ENCODE assay signal across 8 mouse cellular contexts in genomic region chr5:122285767-122286150, GRCm38 (mm10). TPM values are rescaled to one million over a fixed set of nuclear protein-coding genes. Genes with fewer than 3 reads are reported as not detected.
DNase-seq lines count a peak whose midpoint lies in the region; ATAC-seq and TF ChIP-seq lines count a peak whose summit lies in the region.

No protein-coding gene starts in this region.

- peaks cover 31% of the 10 kb centered on the region for H3K4me1 ChIP-seq in heart, embryonic 12.5 days (replicated peaks)
- H3K4me1 ChIP-seq in CH12.LX (ENCODE audit: control insufficient read depth in 1 of 2, insufficient read depth in 2 of 2), result peaks cover 17 to 40% of the 10 kb centered on the region in 2 experiments
- H3K4me1 ChIP-seq in heart, postnatal 0 days (ENCODE audit: control insufficient read depth, insufficient read depth), result peaks cover 27% of the 10 kb centered on the region

- no peak for DNase-seq in heart, postnatal 25 days (ENCODE audit: low spot score)
- no peak for DNase-seq in CH12.LX (ENCODE audit: extremely low read depth)
- DNase-seq in heart, postnatal 0 days (ENCODE audit: low spot score), result no peak
- no peak for DNase-seq in cerebellum, postnatal 25 days
- DNase-seq in layer of hippocampus, postnatal 25 days (ENCODE audit: extremely low spot score in 1 of 2, low spot score in 1 of 2), result no peak

- TF ChIP-seq RAD21 in CH12.LX (IDR thresholded peaks at IDR 0.05; ENCODE audit: low read depth, low read length), result no peak

- peak overlapping the region; percentile 87; the same call in 1 of the 2 replicates for H3K27ac ChIP-seq in heart, embryonic 12.5 days (ENCODE audit: poor library complexity, severe bottlenecking)
- H3K27ac ChIP-seq in CH12.LX (ENCODE audit: insufficient read depth, low read depth) (no peak overlapping the region), macrophage (no peak overlapping the region)
- peak overlapping the region; percentile 97 for H3K27ac ChIP-seq in heart, postnatal 0 days (ENCODE audit: low read depth)

- H3K9me3 ChIP-seq in heart, embryonic 12.5 days (replicated peaks), result 0 out of 2 replicates have a peak, but pooled peaks cover 2% of the 10 kb centered on the region
- no peaks in the 10 kb centered on the region for H3K9me3 ChIP-seq in CH12.LX (replicated peaks; ENCODE audit: low read length)
- H3K9me3 ChIP-seq in heart, postnatal 0 days (replicated peaks; ENCODE audit: control insufficient read depth, low read length), result no peaks in the 10 kb centered on the region

- peak overlapping the region; percentile 85 for H3K4me3 ChIP-seq in heart, embryonic 12.5 days
- H3K4me3 ChIP-seq in CH12.LX (replicated peaks in 1 of 3; ENCODE audit: low read depth in 2 of 3, low read length in 2 of 3, poor library complexity in 1 of 3) (peak overlapping the region; percentile 87 to 96 (median 95)), macrophage (ENCODE audit: inconsistent target) (peak overlapping the region; percentile 52)
- H3K4me3 ChIP-seq in heart, postnatal 0 days (ENCODE audit: low read depth, low read length), result peak overlapping the region; percentile 96

- no peak for TF ChIP-seq POLR2A in CH12.LX (IDR thresholded peaks at IDR 0.05; ENCODE audit: low read depth, low read length)

- H3K79me2 ChIP-seq in CH12.LX (replicated peaks; ENCODE audit: control insufficient read depth, extremely low read depth, insufficient read depth, poor library complexity, severe bottlenecking) (peaks cover 62% of the 10 kb centered on the region), macrophage (ENCODE audit: inconsistent target) (peaks cover 61% of the 10 kb centered on the region)

- TF ChIP-seq EP300 in CH12.LX (IDR thresholded peaks at IDR 0.05; ENCODE audit: low read length), result no peak
- no peak for TF ChIP-seq EP300 in heart, postnatal 0 days (IDR thresholded peaks at IDR 0.05; ENCODE audit: low read depth)

- WGBS in heart, embryonic 12.5 days, result 53% methylated on average over 7 of the region's 7 CpGs
- 42% methylated on average over 7 of the region's 7 CpGs for WGBS in heart, postnatal 0 days
- WGBS in macrophage (ENCODE audit: missing documents), result 28% methylated on average over 7 of the region's 7 CpGs

- no peak for ATAC-seq in heart, embryonic 12.5 days (ENCODE audit: insufficient number of reproducible peaks, low FRiP score)
- ATAC-seq in heart, postnatal 0 days (ENCODE audit: insufficient read depth, low read depth), result no peak
- no peak for ATAC-seq in erythroid progenitor cell, adult 5-6 weeks (replicated peaks; ENCODE audit: low FRiP score, poor library complexity, severe bottlenecking)

- H3K36me3 ChIP-seq in heart, embryonic 12.5 days, result peaks cover 19% of the 10 kb centered on the region
- peaks cover 0 to 32% of the 10 kb centered on the region in 2 experiments for H3K36me3 ChIP-seq in CH12.LX (replicated peaks in 1 of 2; ENCODE audit: control insufficient read depth in 1 of 2, insufficient read depth in 1 of 2, low read length in 1 of 2)
- H3K36me3 ChIP-seq in heart, postnatal 0 days (replicated peaks; ENCODE audit: control insufficient read depth, insufficient read depth, low read length), result no peaks in the 10 kb centered on the region; the same call in 1 of the 2 replicates
- H3K36me3 ChIP-seq in macrophage (ENCODE audit: inconsistent target), result no peaks in the 10 kb centered on the region

- no peaks in the 10 kb centered on the region for H3K27me3 ChIP-seq in heart, embryonic 12.5 days (replicated peaks)
- H3K27me3 ChIP-seq in CH12.LX (replicated peaks), result no peaks in the 10 kb centered on the region
- H3K27me3 ChIP-seq in heart, postnatal 0 days (ENCODE audit: control insufficient read depth, insufficient read depth, low read length), result no peaks in the 10 kb centered on the region

- intact Hi-C loops in heart, postnatal 25 days (cut with DNase I), result loop anchor here (5.0 kb wide), 1 partner anchor 37 kb away; no protein-coding TSS in a partner anchor

- H3K9ac ChIP-seq in heart, embryonic 12.5 days, result peak overlapping the region; percentile 97
- H3K9ac ChIP-seq in CH12.LX (ENCODE audit: insufficient read depth, low read depth), result peak overlapping the region; percentile 80
- peak overlapping the region; percentile 96 for H3K9ac ChIP-seq in heart, postnatal 0 days (replicated peaks; ENCODE audit: low read depth, low read length)

- TF ChIP-seq CTCF in CH12.LX (conservative IDR thresholded peaks at IDR 0.05 in 1 of 2, IDR thresholded peaks at IDR 0.05 in 1 of 2; ENCODE audit: low read depth in 2 of 2, low read length in 2 of 2), result no peak
- no peak for TF ChIP-seq CTCF in heart, postnatal 0 days (IDR thresholded peaks at IDR 0.05; ENCODE audit: low read depth)

- in situ Hi-C loops in CH12.LX (cut with MboI; ENCODE audit: low pct_ligation_motif_present, low pct_unique_long_range_greater_than_20kb, low sequenced_read_pairs), result no loop called here

- dilution Hi-C loops in CH12.LX (cut with MboI; ENCODE audit: extremely low pct_ligation_motif_present, extremely low pct_unique_long_range_greater_than_20kb, low sequenced_read_pairs), result no loop called here

- peak overlapping the region; percentile 99 for H3K4me2 ChIP-seq in heart, embryonic 12.5 days
- H3K4me2 ChIP-seq in CH12.LX (ENCODE audit: insufficient read depth, low read depth, poor library complexity, severe bottlenecking), result peak overlapping the region; percentile 76
- H3K4me2 ChIP-seq in heart, postnatal 0 days (ENCODE audit: low read depth, low read length), result peak overlapping the region; percentile 92

TF ChIP-seq in CH12.LX, 34 proteins besides CTCF, POLR2A, EP300 and RAD21:
- no peak for TF ChIP-seq ELF1 (IDR thresholded peaks at IDR 0.05; ENCODE audit: low read depth, low read length)
- TF ChIP-seq SIN3A (IDR thresholded peaks at IDR 0.05; ENCODE audit: low read length), result 0 out of 2 replicates have a peak, but pooled peaks have one; percentile 31
- no peak for TF ChIP-seq GABPA (IDR thresholded peaks at IDR 0.05; ENCODE audit: insufficient replicate concordance, low read depth, low read length)
- TF ChIP-seq HCFC1 (IDR thresholded peaks at IDR 0.05; ENCODE audit: low read depth, low read length), result no peak
- TF ChIP-seq IRF4 (IDR thresholded peaks at IDR 0.05; ENCODE audit: low read depth, low read length), result peak; percentile 43; the same call in 1 of the 2 replicates
- TF ChIP-seq RCOR1 (conservative IDR thresholded peaks at IDR 0.05; ENCODE audit: low read depth, low read length), result no peak
- TF ChIP-seq USF2 (conservative IDR thresholded peaks at IDR 0.05; ENCODE audit: low read depth, low read length), result no peak

RNA-seq across cellular contexts. Expression of gene Pptc7, which starts 1.6 kb away (rescaled TPM):
- polyA plus RNA-seq in heart, embryonic 12.5 days (2016; fragmentation: Nextera tagmentation; extraction: Ambion mirVana), result 13.4 and 14.3 TPM in 2 replicates
- total RNA-seq in heart, postnatal 25 days (2021), result 10 to 100 TPM; 91.3 to 93.5 TPM
- total RNA-seq in CH12.LX (2012; rRNA removed) (17.1 and 19.9 TPM in 2 replicates), CH12.LX (2014; rRNA removed) (25.6 and 25.9 TPM in 2 replicates)
- polyA plus RNA-seq in CH12.LX (2012; ENCODE audit: insufficient read length, low read depth) (22.2 and 23.6 TPM in 2 replicates), macrophage (2018) (12.5 to 16.0 TPM (median 14.1 TPM) in 3 replicates)
- 33.9 and 40.3 TPM in 2 replicates for total RNA-seq in heart, postnatal 0 days (2014; rRNA removed; ENCODE audit: low replicate concordance)
- polyA plus RNA-seq in heart, postnatal 0 days (2015; fragmentation: Nextera tagmentation; extraction: Ambion mirVana), result 16.8 and 20.5 TPM in 2 replicates
- total RNA-seq in macrophage (2018; cell fraction: chromatin; rRNA removed), result 10 to 100 TPM in 9 of 26 experiments, 1 to 10 TPM in 17; 1.5 to 14.8 (median 8.4) TPM
- 10 to 100 TPM; 10.6 to 20.0 (median 17.2) TPM for total RNA-seq in macrophage (2018; cell fraction: cytosol; rRNA removed)
- total RNA-seq in macrophage (2018; cell fraction: nucleus; rRNA removed), result 10 to 100 TPM in 24 of 26 experiments, 1 to 10 TPM in 2; 7.3 to 28.9 (median 16.3) TPM
- 0.72 and 2.5 TPM in 2 replicates for total RNA-seq in erythroid progenitor cell, adult 5-6 weeks (2015; ENCODE audit: low replicate concordance)
- total RNA-seq in erythroid progenitor cell, adult 5-6 weeks (2017; ENCODE audit: low replicate concordance), result 5.8 and 6.2 TPM in 2 replicates
- 10 to 100 TPM; 36.5 to 42.5 TPM for total RNA-seq in layer of hippocampus, postnatal 25 days (2021)

RNA-seq across cellular contexts. Expression of gene Tctn1, which starts 21.5 kb away (rescaled TPM):
- polyA plus RNA-seq in heart, embryonic 12.5 days (2016; fragmentation: Nextera tagmentation; extraction: Ambion mirVana), result 2.7 and 3.2 TPM in 2 replicates
- 1 to 10 TPM; 3.5 to 4.7 TPM for total RNA-seq in heart, postnatal 25 days (2021)
- total RNA-seq in CH12.LX (2012; rRNA removed) (7.6 and 8.8 TPM in 2 replicates), CH12.LX (2014; rRNA removed) (2.6 and 2.9 TPM in 2 replicates)
- polyA plus RNA-seq in CH12.LX (2012; ENCODE audit: insufficient read length, low read depth) (3.7 and 4.4 TPM in 2 replicates), macrophage (2018) (2.9 to 4.4 TPM (median 3.9 TPM) in 3 replicates)
- total RNA-seq in heart, postnatal 0 days (2014; rRNA removed; ENCODE audit: low replicate concordance), result 5.7 and 21.6 TPM in 2 replicates
- 2.3 TPM in 2 replicates for polyA plus RNA-seq in heart, postnatal 0 days (2015; fragmentation: Nextera tagmentation; extraction: Ambion mirVana)
- 10 to 100 TPM in 23 of 26 experiments, 1 to 10 TPM in 3; 4.6 to 48.1 (median 31.1) TPM for total RNA-seq in macrophage (2018; cell fraction: chromatin; rRNA removed)
- total RNA-seq in macrophage (2018; cell fraction: cytosol; rRNA removed), result 1 to 10 TPM; 1.7 to 7.0 (median 3.1) TPM
- 10 to 100 TPM in 22 of 26 experiments, 1 to 10 TPM in 4; 6.9 to 42.0 (median 23.9) TPM for total RNA-seq in macrophage (2018; cell fraction: nucleus; rRNA removed)
- total RNA-seq in erythroid progenitor cell, adult 5-6 weeks (2015; ENCODE audit: low replicate concordance), result 16.2 and 19.7 TPM in 2 replicates
- total RNA-seq in erythroid progenitor cell, adult 5-6 weeks (2017; ENCODE audit: low replicate concordance), result 8.7 and 39.3 TPM in 2 replicates
- total RNA-seq in layer of hippocampus, postnatal 25 days (2021), result 10 to 100 TPM; 11.8 to 12.3 TPM

Comparison
In these comparisons a context has a peak if more than half of its experiments do, and no peak if none do; other contexts are left out.
1. H3K27ac ChIP-seq: peak in heart, embryonic 12.5 days (single experiment) and heart, postnatal 0 days (single experiment); none in CH12.LX (single experiment) and macrophage (single experiment).
2. Peak in every context shown above with its lines, with median percentiles within 50 percentile points of each other: H3K4me2 ChIP-seq, H3K4me3 ChIP-seq and H3K9ac ChIP-seq.